Mouse (Mus musculus) adrenal gland, adult 2 months (tissue): ENCODE data around the gene Pip5k1c. TPM values are rescaled to one million over a fixed set of nuclear protein-coding genes. Genes with fewer than 3 reads are reported as not detected.

ENCODE experiments used
- DNase-seq: peaks from one replicate; pipeline ENCODE4 v3.0.0; 2021
- microRNA-seq, 2 experiments: library from miRNA; unstranded; fragments of <30 nt; microRNA quantifications; one replicate each; pipeline ENCODE4 v1.2.0; 2021
- polyA plus RNA-seq: library from polyadenylated mRNA; depleted of rRNA; stranded (reverse); fragments of >200 nt; gene quantifications from 2 replicates; pipeline ENCODE4 v1.2.3, GENCODE M21; 2012; rRNA removed
- total RNA-seq, 2 experiments: library from RNA; stranded (reverse); gene quantifications; 2 replicates each; pipeline ENCODE4 v1.2.3; 2021

The Pip5k1c gene
- total and polyA plus RNA-seq, 3 experiments = 34.3 to 72.8 (median 44.6) TPM

DNA sequence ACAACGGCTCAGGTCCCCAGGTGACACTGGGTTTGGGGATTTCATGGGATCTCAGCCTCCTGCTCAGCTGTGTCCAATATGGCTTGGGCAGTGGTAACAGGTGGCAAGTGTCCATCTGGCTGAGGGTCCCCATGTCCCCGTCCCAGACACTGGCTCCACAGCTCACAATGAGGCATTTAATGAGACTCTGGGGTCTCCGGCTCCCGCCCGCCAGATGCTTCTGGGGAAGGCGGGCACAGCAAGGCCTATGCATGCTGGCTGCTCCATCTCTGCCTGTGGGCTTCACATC, 74.4 kb downstream of the Pip5k1c start:
- no peak for DNase-seq

Small RNA genes lying within 50 kb of the gene (microRNA-seq; reads per million reads assigned to microRNA genes)
- gene Mir3057 = 13.6 to 15.2 reads per million in 2 experiments

Other genes starting within 250 kb of the Pip5k1c start
Only the 30 nearest of the 32 such genes appear.
- gene Thop1, start 222.9 kb upstream of the Pip5k1c start, total RNA-seq = 10 to 100 TPM; 40.5 to 77.9 TPM
- 75.0 and 95.7 TPM in 2 replicates for gene Thop1, start 222.9 kb upstream of the Pip5k1c start, polyA plus RNA-seq
- under 1 TPM; 0.59 to 0.86 TPM for gene Creb3l3, start 194.1 kb upstream of the Pip5k1c start, total RNA-seq
- 0.39 and 0.89 TPM in 2 replicates for gene Creb3l3, start 194.1 kb upstream of the Pip5k1c start, polyA plus RNA-seq
- gene Map2k2, start 187.0 kb upstream of the Pip5k1c start, total RNA-seq = 100 to 1,000 TPM; 157 to 185 TPM
- gene Map2k2, start 187.0 kb upstream of the Pip5k1c start, polyA plus RNA-seq = 787 and 873 TPM in 2 replicates
- 10 to 100 TPM; 62.9 to 80.9 TPM for gene Zbtb7a, start 157.7 kb upstream of the Pip5k1c start, total RNA-seq
- 150 and 158 TPM in 2 replicates for gene Zbtb7a, start 157.7 kb upstream of the Pip5k1c start, polyA plus RNA-seq
- gene Pias4, start 125.0 kb upstream of the Pip5k1c start, total RNA-seq = 10 to 100 TPM; 27.3 to 29.8 TPM
- gene Pias4, start 125.0 kb upstream of the Pip5k1c start, polyA plus RNA-seq = 41.4 and 48.6 TPM in 2 replicates
- 1,000 to 10,000 TPM; 1,393 to 1,508 TPM for gene Eef2, start 116.3 kb upstream of the Pip5k1c start, total RNA-seq
- gene Eef2, start 116.3 kb upstream of the Pip5k1c start, polyA plus RNA-seq = 1,342 and 1,424 TPM in 2 replicates
- gene Dapk3, start 110.0 kb upstream of the Pip5k1c start, total RNA-seq = 10 to 100 TPM; 74.6 to 76.7 TPM
- 100 and 127 TPM in 2 replicates for gene Dapk3, start 110.0 kb upstream of the Pip5k1c start, polyA plus RNA-seq
- not detected for gene 4930442H23Rik, start 109.1 kb upstream of the Pip5k1c start, total RNA-seq
- gene 4930442H23Rik, start 109.1 kb upstream of the Pip5k1c start, polyA plus RNA-seq = 0.12 TPM in 1 of 2 replicates, not detected in the other
- not detected for gene Nmrk2, start 90.9 kb upstream of the Pip5k1c start, total RNA-seq
- not detected in 2 replicates for gene Nmrk2, start 90.9 kb upstream of the Pip5k1c start, polyA plus RNA-seq
- 1 to 10 TPM; 2.4 to 3.8 TPM for gene Atcay, start 62.1 kb upstream of the Pip5k1c start, total RNA-seq
- 1.4 and 1.6 TPM in 2 replicates for gene Atcay, start 62.1 kb upstream of the Pip5k1c start, polyA plus RNA-seq
- 10 to 100 TPM; 12.6 to 14.1 TPM for gene Zfr2, start 59.8 kb upstream of the Pip5k1c start, total RNA-seq
- 38.7 and 47.5 TPM in 2 replicates for gene Zfr2, start 59.8 kb upstream of the Pip5k1c start, polyA plus RNA-seq
- gene Matk, start 40.0 kb upstream of the Pip5k1c start, total RNA-seq = under 1 TPM; 0.69 to 0.73 TPM
- 0.86 and 1.0 TPM in 2 replicates for gene Matk, start 40.0 kb upstream of the Pip5k1c start, polyA plus RNA-seq
- gene Mrpl54, start 26.0 kb upstream of the Pip5k1c start, total RNA-seq = 100 to 1,000 TPM; 123 to 131 TPM
- 193 and 221 TPM in 2 replicates for gene Mrpl54, start 26.0 kb upstream of the Pip5k1c start, polyA plus RNA-seq
- gene Apba3, start 26.0 kb upstream of the Pip5k1c start, total RNA-seq = 100 to 1,000 TPM in 1 of 2 experiments, 10 to 100 TPM in 1; 83.5 to 121 TPM
- 165 and 188 TPM in 2 replicates for gene Apba3, start 26.0 kb upstream of the Pip5k1c start, polyA plus RNA-seq
- gene Tjp3, start 1.4 kb upstream of the Pip5k1c start, total RNA-seq = under 1 TPM; 0.41 to 0.92 TPM
- 0.52 and 0.72 TPM in 2 replicates for gene Tjp3, start 1.4 kb upstream of the Pip5k1c start, polyA plus RNA-seq
- gene Cactin, start 28.1 kb downstream of the Pip5k1c start, total RNA-seq = 10 to 100 TPM; 32.6 to 40.3 TPM
- 35.5 and 37.4 TPM in 2 replicates for gene Cactin, start 28.1 kb downstream of the Pip5k1c start, polyA plus RNA-seq
- gene Tbxa2r, start 35.8 kb downstream of the Pip5k1c start, total RNA-seq = 10 to 100 TPM; 33.2 to 45.4 TPM
- gene Tbxa2r, start 35.8 kb downstream of the Pip5k1c start, polyA plus RNA-seq = 137 and 154 TPM in 2 replicates
- gene Gipc3, start 50.3 kb downstream of the Pip5k1c start, total RNA-seq = 10 to 100 TPM in 1 of 2 experiments, 1 to 10 TPM in 1; 2.9 to 10.3 TPM
- 2.8 and 3.2 TPM in 2 replicates for gene Gipc3, start 50.3 kb downstream of the Pip5k1c start, polyA plus RNA-seq
- gene Hmg20b, start 57.5 kb downstream of the Pip5k1c start, total RNA-seq = 10 to 100 TPM; 81.6 to 89.9 TPM
- gene Hmg20b, start 57.5 kb downstream of the Pip5k1c start, polyA plus RNA-seq = 272 and 280 TPM in 2 replicates
- gene Mfsd12, start 64.5 kb downstream of the Pip5k1c start, total RNA-seq = 10 to 100 TPM; 15.3 to 16.5 TPM
- gene Mfsd12, start 64.5 kb downstream of the Pip5k1c start, polyA plus RNA-seq = 69.3 and 77.4 TPM in 2 replicates
- 1 to 10 TPM; 1.2 to 3.6 TPM for gene 4930404N11Rik, start 72.9 kb downstream of the Pip5k1c start, total RNA-seq
- 9.7 and 12.4 TPM in 2 replicates for gene 4930404N11Rik, start 72.9 kb downstream of the Pip5k1c start, polyA plus RNA-seq
- gene Fzr1, start 85.6 kb downstream of the Pip5k1c start, total RNA-seq = 10 to 100 TPM; 40.7 to 45.0 TPM
- gene Fzr1, start 85.6 kb downstream of the Pip5k1c start, polyA plus RNA-seq = 95.6 and 103 TPM in 2 replicates
- 10 to 100 TPM; 39.6 to 54.3 TPM for gene Dohh, start 91.5 kb downstream of the Pip5k1c start, total RNA-seq
- gene Dohh, start 91.5 kb downstream of the Pip5k1c start, polyA plus RNA-seq = 125 and 132 TPM in 2 replicates
- 1 to 10 TPM; 1.8 to 2.5 TPM for gene Gm48551, start 91.5 kb downstream of the Pip5k1c start, total RNA-seq
- 2.9 and 6.7 TPM in 2 replicates for gene Gm48551, start 91.5 kb downstream of the Pip5k1c start, polyA plus RNA-seq
- gene Gm48552, start 96.0 kb downstream of the Pip5k1c start, total RNA-seq = 1 to 10 TPM in 1 of 2 experiments, not detected in 1; 1.4 TPM
- gene Gm48552, start 96.0 kb downstream of the Pip5k1c start, polyA plus RNA-seq = 2.5 and 4.4 TPM in 2 replicates
- gene Smim24, start 100.1 kb downstream of the Pip5k1c start, total RNA-seq = 1 to 10 TPM; 1.4 to 1.6 TPM
- 4.5 and 5.4 TPM in 2 replicates for gene Smim24, start 100.1 kb downstream of the Pip5k1c start, polyA plus RNA-seq
- gene Nfic, start 162.7 kb downstream of the Pip5k1c start, total RNA-seq = 100 to 1,000 TPM in 1 of 2 experiments, 10 to 100 TPM in 1; 80.8 to 126 TPM
- 142 and 171 TPM in 2 replicates for gene Nfic, start 162.7 kb downstream of the Pip5k1c start, polyA plus RNA-seq
- under 1 TPM; 0.55 to 0.78 TPM for gene Celf5, start 189.7 kb downstream of the Pip5k1c start, total RNA-seq
- gene Celf5, start 189.7 kb downstream of the Pip5k1c start, polyA plus RNA-seq = 1.4 and 2.2 TPM in 2 replicates
- 100 to 1,000 TPM; 111 to 123 TPM for gene Ncln, start 203.4 kb downstream of the Pip5k1c start, total RNA-seq
- gene Ncln, start 203.4 kb downstream of the Pip5k1c start, polyA plus RNA-seq = 562 and 856 TPM in 2 replicates
- 1 to 10 TPM in 1 of 2 experiments, under 1 TPM in 1; 0.98 to 1.6 TPM for gene S1pr4, start 207.2 kb downstream of the Pip5k1c start, total RNA-seq
- 3.5 and 3.6 TPM in 2 replicates for gene S1pr4, start 207.2 kb downstream of the Pip5k1c start, polyA plus RNA-seq